Mouse (Mus musculus) lung, embryonic 14.5 days (tissue): ENCODE measurements around the gene Amelx. TPM values are rescaled to one million over a fixed set of nuclear protein-coding genes. Genes with fewer than 3 reads are reported as not detected.

Experiments
- ATAC-seq: fragments of 200-750 bp; cut with Nextera tagmentation; 2 replicates; pipeline ENCODE4 v1.8.0; 2017; ENCODE audit warnings: mild to moderate bottlenecking, moderate TSS enrichment, moderate library complexity; ENCODE audit not compliant: insufficient read depth
- DNase-seq: peaks from one replicate; pipeline ENCODE4 v3.0.0-alpha.2; 2015
- H3K27ac ChIP-seq: fragments of 300-500 bp; sonication (generic); 2 replicates; pipeline ENCODE4 v1.5.1; 2014; ENCODE audit warnings: low read depth, mild to moderate bottlenecking, moderate library complexity
- H3K27me3 ChIP-seq: fragments of 300-500 bp; sonication (generic); 2 replicates; pipeline ENCODE4 v1.6.1; 2014; ENCODE audit warnings: low read length, control low read depth; ENCODE audit not compliant: insufficient read depth
- H3K36me3 ChIP-seq: fragments of 300-500 bp; sonication (generic); 2 replicates; pipeline ENCODE4 v1.6.1; 2014; ENCODE audit warnings: control low read depth; ENCODE audit not compliant: insufficient read depth
- H3K4me1 ChIP-seq: fragments of 300-500 bp; sonication (generic); 2 replicates; pipeline ENCODE4 v1.6.1; 2014; ENCODE audit warnings: antibody characterized with exemption, control low read depth; ENCODE audit not compliant: insufficient read depth
- H3K4me2 ChIP-seq: fragments of 300-500 bp; sonication (generic); 2 replicates; pipeline ENCODE4 v1.6.1; 2014; ENCODE audit warnings: mild to moderate bottlenecking
- H3K4me3 ChIP-seq: fragments of 300-500 bp; sonication (generic); 2 replicates; pipeline ENCODE4 v1.5.1; 2014; ENCODE audit warnings: low read depth, low read length
- H3K9ac ChIP-seq: fragments of 300-500 bp; sonication (generic); 2 replicates; pipeline ENCODE4 v1.6.1; 2014
- H3K9me3 ChIP-seq: fragments of 300-500 bp; sonication (generic); 2 replicates; pipeline ENCODE4 v1.6.1; 2016; ENCODE audit warnings: low read depth, low read length, control low read depth
- CTCF ChIP-seq: IDR thresholded peaks from 2 replicates; pipeline ENCODE4 v1.5.1; 2016; ENCODE audit warnings: antibody characterized with exemption, low read depth
- WGBS: fragments of 180-500 bp; shearing (Covaris S2); extraction: QIAGEN DNeasy Blood & Tissue Kit; methylation state at CpG from one replicate; pipeline ENCODE4 v1.1.7; 2014; 5-methylcytosine and 5-hydroxymethylcytosine counted together
- polyA plus RNA-seq: library from polyadenylated mRNA; unstranded; fragments of >200 nt; fragmentation: Nextera tagmentation; extraction: Ambion mirVana; gene quantifications from 2 replicates; pipeline ENCODE4 v1.2.1, GENCODE M21; 2014

The Amelx gene
- polyA plus RNA-seq, 1 experiment from 2014 or later = not detected

DNA sequence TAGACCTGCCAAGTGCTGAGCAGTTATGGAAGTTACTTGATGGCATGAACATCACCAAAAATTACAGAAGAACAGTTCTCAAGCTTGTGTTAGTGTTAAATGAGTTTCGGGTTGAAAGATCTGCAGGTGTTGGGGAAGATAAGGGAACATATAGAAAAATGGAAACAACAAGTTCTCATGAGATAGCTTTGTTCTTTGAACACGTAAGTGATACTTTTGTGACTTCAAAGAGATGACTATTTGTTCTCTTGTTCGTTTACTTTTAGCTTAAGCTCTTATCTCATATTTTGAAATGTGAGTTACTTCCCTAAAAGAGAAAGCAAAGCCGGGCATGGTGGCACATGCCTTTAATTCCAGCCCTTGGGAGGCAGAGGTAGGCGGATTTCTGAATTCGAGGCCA lies 28.6 kb downstream of the Amelx start:
- Histone ChIP-seq H3K9ac (no peak overlapping the region), H3K4me2 (no peak overlapping the region), H3K4me3 (no peak overlapping the region), H3K27ac (no peak overlapping the region), H3K9me3 (no peaks in the 10 kb centered on the region), H3K27me3 (no peaks in the 10 kb centered on the region), H3K4me1 (no peaks in the 10 kb centered on the region), H3K36me3 (no peaks in the 10 kb centered on the region)
- ATAC-seq (no peak), DNase-seq (no peak)
- 63% methylated on average over 6 of the region's 6 CpGs for WGBS
- no peak for TF ChIP-seq CTCF

GRCm38 (mm10) chrX:169153805-169154204 lies 33.2 kb downstream of the Amelx start:
- H3K27ac ChIP-seq = no peak overlapping the region
- TF ChIP-seq CTCF = no peak

DNA sequence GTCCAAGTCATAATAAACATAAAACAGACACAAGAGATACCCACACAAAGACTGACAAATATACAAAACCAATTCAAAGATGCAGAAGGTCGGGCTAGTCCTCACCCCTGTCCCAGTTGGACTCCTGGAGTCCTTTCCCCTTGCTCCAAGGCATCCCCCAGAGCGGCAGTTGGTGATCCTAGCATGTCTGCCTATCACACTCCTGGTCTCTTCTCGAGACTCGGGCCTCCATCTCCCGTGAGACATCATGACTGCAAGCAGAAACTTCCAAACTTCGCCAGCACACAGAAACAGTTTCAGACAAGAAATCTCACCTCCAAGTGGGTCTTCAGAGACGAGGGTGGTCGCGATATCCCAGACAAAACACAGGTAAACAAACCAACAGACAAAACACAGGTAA lies 46.5 kb downstream of the Amelx start:
- ATAC-seq = no peak

More at GRCm38 (mm10) chrX:169153805-169154204, 33.2 kb downstream of the Amelx start:
- H3K4me3 ChIP-seq = no peak overlapping the region
- no peaks in the 10 kb centered on the region for H3K4me1 ChIP-seq
- ATAC-seq = no peak
- no peaks in the 10 kb centered on the region for H3K36me3 ChIP-seq
- no peak for DNase-seq
- no peak overlapping the region for H3K4me2 ChIP-seq
- H3K9me3 ChIP-seq = no peaks in the 10 kb centered on the region
- H3K27me3 ChIP-seq = no peaks in the 10 kb centered on the region
- no peak overlapping the region for H3K9ac ChIP-seq

GRCm38 (mm10) chrX:169139758-169140157 lies 47.2 kb downstream of the Amelx start:
- Histone ChIP-seq H3K27ac (no peak overlapping the region), H3K4me2 (no peak overlapping the region), H3K9ac (no peak overlapping the region), H3K9me3 (no peaks in the 10 kb centered on the region), H3K4me1 (no peaks in the 10 kb centered on the region), H3K36me3 (no peaks in the 10 kb centered on the region), H3K27me3 (no peaks in the 10 kb centered on the region), H3K4me3 (no peak overlapping the region)
- no peak for ATAC-seq
- no peak for DNase-seq
- 94% methylated on average over 7 of the region's 7 CpGs for WGBS
- no peak for TF ChIP-seq CTCF

More for the DNA sequence above, 46.5 kb downstream of the Amelx start:
- no peaks in the 10 kb centered on the region for H3K27me3 ChIP-seq
- no peak for TF ChIP-seq CTCF
- H3K4me3 ChIP-seq = no peak overlapping the region
- no peak for DNase-seq
- H3K9me3 ChIP-seq = no peaks in the 10 kb centered on the region
- no peak overlapping the region for H3K9ac ChIP-seq
- H3K4me1 ChIP-seq = no peaks in the 10 kb centered on the region
- H3K36me3 ChIP-seq = no peaks in the 10 kb centered on the region
- no peak overlapping the region for H3K4me2 ChIP-seq
- 90% methylated on average over 9 of the region's 9 CpGs for WGBS
- no peak overlapping the region for H3K27ac ChIP-seq

Other genes with a start within 250 kb of the Amelx start
- gene Hccs, start 133.2 kb upstream of the Amelx start, polyA plus RNA-seq = 30.2 and 33.9 TPM in 2 replicates